Mouse (Mus musculus): ENCODE results near the gene Bloc1s4.
A peak's percentile ranks its signal among the peaks of the same experiment; 100 is the strongest.

Bloc1s4 gene

GRCm38 (mm10) chr5:36748536-36749061 is at the start of gene Bloc1s4:
Bloc1s4 (minus strand) TSS chr5:36748650.
- peak; percentile 74 to 82 for DNase-seq (ENCODE audit: low read depth in 1 of 2, low spot score in 2 of 2)

DNA sequence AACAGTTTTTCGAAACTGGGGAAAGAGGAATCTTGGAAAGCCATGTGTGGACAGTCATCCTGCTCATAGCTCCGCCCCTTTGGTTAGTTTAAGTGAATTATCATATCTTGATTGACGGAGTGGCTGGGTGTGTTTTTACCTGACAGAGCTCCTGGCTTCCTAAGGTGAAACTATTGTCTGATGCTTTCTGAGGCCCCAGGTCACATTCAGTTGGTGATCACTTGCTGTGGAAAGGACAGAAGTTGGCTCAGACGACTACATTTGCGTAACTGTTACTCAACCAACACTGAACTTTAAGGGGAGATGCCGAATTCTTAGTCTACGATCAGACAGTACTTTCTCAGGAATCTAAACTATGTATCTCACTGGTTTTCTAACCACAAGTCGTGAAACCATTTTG is 48.8 kb upstream of the Bloc1s4 start:
- DNase-seq (ENCODE audit: low read depth in 1 of 2, low spot score in 2 of 2), result no peak

DNA sequence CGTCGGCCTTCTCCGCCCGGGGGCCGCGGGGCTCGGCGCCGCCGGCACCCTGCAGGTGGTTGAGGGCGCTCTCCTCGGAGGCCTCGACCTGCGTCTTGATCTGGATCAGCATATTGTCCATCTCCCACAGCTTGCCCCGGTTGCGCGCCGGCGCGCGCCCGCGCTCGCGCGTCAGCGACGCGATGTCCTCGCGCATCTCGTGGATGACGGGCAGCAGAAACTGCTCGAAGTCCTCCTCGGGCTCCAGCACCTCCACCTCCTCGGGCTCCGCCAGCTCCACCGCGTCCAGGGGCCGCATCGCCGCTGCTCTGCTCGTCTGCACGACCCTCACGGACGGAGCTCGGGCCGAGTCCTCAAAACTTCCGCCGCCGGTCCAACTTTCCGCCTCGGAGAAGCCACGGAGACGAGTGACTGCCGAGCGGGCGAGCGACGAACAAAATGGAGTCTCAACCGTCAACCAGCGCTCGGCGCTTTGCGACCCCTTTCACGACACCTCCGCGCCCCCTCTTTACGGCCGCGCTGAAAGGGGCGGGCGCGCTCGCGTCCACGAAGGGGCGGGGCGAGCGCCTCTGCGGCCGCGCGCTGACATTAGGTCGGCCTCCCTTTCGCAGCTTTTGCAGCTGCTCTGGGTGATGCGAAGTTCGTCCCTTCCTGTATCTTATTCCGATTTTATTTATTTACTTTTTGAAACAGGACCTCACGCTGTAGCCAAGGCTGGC is 48.0 kb upstream of the Bloc1s4 start, which contains the start of gene Mrfap1:
Gene Mrfap1 (minus strand): TSS at position 477 of the 719 bp plus-strand sequence.
- peak; percentile 77 to 93 for DNase-seq (ENCODE audit: low read depth in 1 of 2, low spot score in 2 of 2)

- peak in 1 of 2 experiments; percentile 36 for DNase-seq (ENCODE audit: low read depth in 1 of 2, low spot score in 2 of 2)
Measured at GRCm38 (mm10) chr5:36795647-36796295, 47.3 kb upstream of the Bloc1s4 start.

GRCm38 (mm10) chr5:36791861-36792260 is 43.4 kb upstream of the Bloc1s4 start:
- no peak for DNase-seq (ENCODE audit: low read depth in 1 of 2, low spot score in 2 of 2)

- DNase-seq (ENCODE audit: low read depth in 1 of 2, low spot score in 2 of 2), result no peak
Measured at GRCm38 (mm10) chr5:36786052-36786451, 37.6 kb upstream of the Bloc1s4 start.

DNA sequence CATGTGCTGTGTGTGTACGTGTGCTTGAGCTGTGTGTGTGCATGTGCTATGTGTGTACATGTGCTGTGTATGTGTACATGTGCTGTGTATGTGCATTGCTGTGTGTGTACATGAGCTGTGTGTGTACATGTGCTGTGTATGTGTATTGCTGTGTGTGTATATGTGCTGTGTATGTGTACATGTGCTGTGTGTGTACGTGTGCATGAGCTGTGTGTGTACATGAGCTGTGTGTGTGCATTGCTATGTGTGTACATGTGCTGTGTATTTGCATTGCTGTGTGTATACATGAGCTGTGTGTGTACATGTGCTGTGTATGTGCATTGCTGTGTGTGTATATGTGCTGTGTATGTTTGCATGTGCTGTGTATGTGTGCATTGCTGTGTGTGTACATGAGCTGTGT is 31.1 kb upstream of the Bloc1s4 start:
- DNase-seq (ENCODE audit: low read depth in 1 of 2, low spot score in 2 of 2), result no peak

- no peak for DNase-seq (ENCODE audit: low read depth in 1 of 2, low spot score in 2 of 2)
Measured at GRCm38 (mm10) chr5:36778901-36779300, 30.5 kb upstream of the Bloc1s4 start.

DNA sequence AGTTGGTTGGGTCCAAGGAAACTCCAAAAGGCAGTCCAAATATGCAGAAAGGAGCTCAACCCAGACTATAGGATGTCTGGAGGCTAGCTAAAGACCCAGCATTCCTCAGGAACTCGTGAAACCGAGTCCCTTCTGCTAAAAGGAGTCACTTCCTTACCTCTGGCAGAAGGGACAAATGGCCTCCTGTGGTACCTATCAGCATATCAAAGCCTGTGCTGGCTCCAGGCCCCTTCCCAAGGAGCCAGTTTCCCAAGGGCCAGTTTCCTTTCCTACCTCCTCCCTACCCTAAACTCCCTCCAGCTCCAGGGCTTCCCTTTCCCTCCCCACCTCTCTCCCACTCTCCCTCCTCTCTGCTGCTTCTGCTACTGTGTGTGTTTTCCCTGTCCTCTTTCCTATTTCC is 28.7 kb upstream of the Bloc1s4 start:
- DNase-seq (ENCODE audit: low read depth in 1 of 2, low spot score in 2 of 2), result no peak

GRCm38 (mm10) chr5:36776021-36776575 is 27.6 kb upstream of the Bloc1s4 start:
- DNase-seq (ENCODE audit: low read depth in 1 of 2, low spot score in 2 of 2), result no peak

DNA sequence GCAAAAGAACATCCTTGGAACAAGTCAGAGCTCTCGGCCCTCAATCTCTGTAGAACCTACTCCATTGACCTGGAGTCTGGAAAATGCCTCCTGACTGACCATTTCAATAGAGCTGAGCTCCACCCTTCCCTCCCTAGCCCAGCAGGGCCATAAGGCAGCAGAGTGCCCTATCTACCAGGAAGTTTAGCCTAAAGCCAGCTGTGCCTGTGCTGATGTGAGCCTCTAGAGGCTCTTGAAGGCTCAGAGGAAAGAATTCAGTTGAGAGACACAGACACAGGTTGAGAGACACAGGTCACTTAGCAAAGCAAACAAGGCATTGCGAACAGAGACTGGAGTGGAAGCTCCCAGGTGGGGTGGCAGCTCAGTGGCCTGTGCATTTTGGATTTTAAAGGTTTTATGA is 26.9 kb upstream of the Bloc1s4 start:
- DNase-seq (ENCODE audit: low read depth in 1 of 2, low spot score in 2 of 2), result no peak

DNA sequence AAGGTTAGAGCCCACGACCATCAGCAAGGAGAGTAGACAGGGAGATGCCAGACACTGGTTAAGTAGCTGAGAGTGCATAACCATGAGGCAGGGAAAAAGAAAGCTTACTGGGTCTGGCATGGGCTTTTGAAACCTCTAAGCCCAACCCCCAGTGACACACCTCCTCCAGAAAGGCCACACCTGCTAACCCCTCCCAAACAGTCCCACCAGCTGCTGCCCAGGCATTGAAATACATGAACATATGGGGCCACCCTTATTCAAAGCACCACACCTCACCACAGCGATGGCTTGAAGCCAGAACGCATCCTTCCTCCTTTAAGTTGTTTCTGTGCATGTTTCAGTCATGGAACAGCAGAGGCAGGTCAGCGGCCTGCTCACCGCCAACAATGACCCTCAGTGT is 24.1 kb upstream of the Bloc1s4 start:
- DNase-seq (ENCODE audit: low read depth in 1 of 2, low spot score in 2 of 2), result no peak

DNA sequence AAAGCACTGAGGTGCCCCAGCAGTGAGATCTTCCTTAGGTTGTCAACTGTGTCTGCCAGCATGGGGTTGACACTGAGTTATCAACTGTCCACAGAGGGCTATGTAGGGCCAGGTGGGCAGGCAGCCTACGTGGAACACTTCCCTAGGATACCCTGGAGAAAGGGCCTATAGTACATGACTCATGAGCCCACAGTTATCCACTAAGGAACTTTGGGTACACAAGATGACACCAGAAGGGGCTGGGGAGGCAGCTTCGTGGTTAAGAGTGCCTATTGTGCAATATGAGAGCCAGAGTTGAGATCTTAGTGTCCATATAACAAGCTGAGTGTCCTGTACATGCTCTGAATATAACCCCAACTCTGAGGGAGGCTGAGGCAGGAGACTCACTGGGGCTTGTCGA is 21.2 kb upstream of the Bloc1s4 start:
- DNase-seq (ENCODE audit: low read depth in 1 of 2, low spot score in 2 of 2), result no peak

GRCm38 (mm10) chr5:36766958-36767703 is 18.7 kb upstream of the Bloc1s4 start:
- no peak for DNase-seq (ENCODE audit: low read depth in 1 of 2, low spot score in 2 of 2)

GRCm38 (mm10) chr5:36759848-36760247 is 11.4 kb upstream of the Bloc1s4 start:
- no peak for DNase-seq (ENCODE audit: low read depth in 1 of 2, low spot score in 2 of 2)

DNA sequence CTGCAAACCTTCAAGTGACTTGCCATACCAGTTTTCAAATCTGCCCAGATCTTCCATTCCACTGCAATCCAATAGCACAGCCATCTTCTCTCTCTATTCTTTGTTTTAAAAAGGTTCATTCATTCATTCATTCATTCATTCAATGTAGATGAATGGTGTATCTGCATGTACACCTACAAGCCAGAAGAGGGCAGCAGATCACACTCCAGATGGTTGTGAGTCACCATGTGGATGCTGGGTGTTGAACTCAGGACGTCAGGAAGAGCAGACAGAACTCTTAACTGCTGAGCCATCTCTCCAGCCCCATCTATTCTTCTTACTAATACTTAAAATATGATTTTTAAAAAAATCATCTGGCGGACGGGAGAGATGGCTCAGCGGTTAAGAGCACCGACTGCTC is 8.6 kb upstream of the Bloc1s4 start:
- no peak for DNase-seq (ENCODE audit: low read depth in 1 of 2, low spot score in 2 of 2)

- DNase-seq (ENCODE audit: low read depth in 1 of 2, low spot score in 2 of 2), result no peak
Measured at GRCm38 (mm10) chr5:36750119-36751078, 1.9 kb upstream of the Bloc1s4 start.

DNA sequence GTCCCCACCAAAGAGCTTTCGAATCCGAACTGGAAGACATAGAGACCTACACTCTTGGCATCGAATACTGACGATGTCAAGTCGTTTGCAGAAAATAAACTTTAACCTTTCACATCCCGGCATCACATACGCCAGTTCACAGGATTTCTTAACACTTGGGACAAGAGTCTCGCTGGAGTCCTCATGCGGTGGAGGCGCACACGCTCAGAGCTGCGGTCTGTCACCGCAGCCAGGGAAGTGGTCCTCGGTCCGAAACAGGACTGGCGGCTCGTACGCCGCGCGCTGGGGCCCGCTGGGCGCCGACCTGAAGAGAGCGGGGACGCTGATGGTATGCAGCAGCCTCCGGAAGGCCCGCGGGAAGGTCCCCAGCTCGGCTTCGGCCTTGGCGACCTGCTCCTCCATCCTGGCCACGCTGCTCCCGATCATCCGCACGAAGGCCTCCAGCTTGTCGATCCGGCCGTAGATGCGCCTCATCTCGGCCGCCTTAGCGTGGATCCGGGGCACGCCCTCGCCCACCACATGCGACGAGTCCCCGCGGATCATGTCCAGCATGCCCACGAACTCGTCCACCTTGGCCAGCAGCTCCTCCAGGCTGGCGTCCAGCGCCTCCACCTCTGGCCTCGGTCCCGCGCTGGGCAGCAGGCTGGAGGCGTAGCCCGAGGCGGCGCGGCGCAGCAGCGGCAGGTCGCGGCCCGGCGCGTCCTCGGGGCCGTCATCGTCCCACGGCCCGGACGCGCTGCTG is 485 bp downstream of the Bloc1s4 start:
- DNase-seq (ENCODE audit: low read depth in 1 of 2, low spot score in 2 of 2), result no peak

- no peak for DNase-seq (ENCODE audit: low read depth in 1 of 2, low spot score in 2 of 2)
Measured at GRCm38 (mm10) chr5:36747071-36747470, 1.4 kb downstream of the Bloc1s4 start.
